Mouse (Mus musculus) lung, embryonic 16.5 days (tissue): ENCODE results near the gene Elmo1. TPM values are rescaled to one million over a fixed set of nuclear protein-coding genes. Genes with fewer than 3 reads are reported as not detected.

Source experiments
- ATAC-seq: fragments of 200-750 bp; cut with Nextera tagmentation; 2 replicates; pipeline ENCODE4 v1.8.0; 2017; ENCODE audit warnings: low read depth, mild to moderate bottlenecking, moderate library complexity
- H3K27ac ChIP-seq: fragments of 300-500 bp; sonication (generic); 2 replicates; pipeline ENCODE4 v1.5.1; 2014; ENCODE audit warnings: mild to moderate bottlenecking, control low read depth, low read length
- H3K27me3 ChIP-seq: fragments of 300-500 bp; sonication (generic); 2 replicates; pipeline ENCODE4 v1.6.1; 2014; ENCODE audit warnings: low read depth, low read length, mixed read lengths; ENCODE audit not compliant: control insufficient read depth, insufficient read depth
- H3K36me3 ChIP-seq: fragments of 300-500 bp; sonication (generic); 2 replicates; pipeline ENCODE4 v1.6.1; 2014; ENCODE audit warnings: low read length; ENCODE audit not compliant: control insufficient read depth, insufficient read depth
- H3K4me1 ChIP-seq: fragments of 300-500 bp; sonication (generic); replicated peaks from 2 replicates; pipeline ENCODE4 v1.6.1; 2014; ENCODE audit warnings: low read length, mixed read lengths; ENCODE audit not compliant: control insufficient read depth, insufficient read depth
- H3K4me2 ChIP-seq: fragments of 300-500 bp; sonication (generic); 2 replicates; pipeline ENCODE4 v1.6.1; 2014; ENCODE audit warnings: low read depth, low read length, control low read depth
- H3K4me3 ChIP-seq: fragments of 300-500 bp; sonication (generic); 2 replicates; pipeline ENCODE4 v1.5.1; 2014; ENCODE audit warnings: mild to moderate bottlenecking, low read length, control low read depth
- H3K9ac ChIP-seq: fragments of 300-500 bp; sonication (generic); 2 replicates; pipeline ENCODE4 v1.6.1; 2014; ENCODE audit warnings: low read length, control low read depth
- H3K9me3 ChIP-seq: fragments of 300-500 bp; sonication (generic); 2 replicates; pipeline ENCODE4 v1.6.1; 2016; ENCODE audit warnings: low read length; ENCODE audit not compliant: control insufficient read depth
- WGBS: fragments of 180-500 bp; shearing (Covaris S2); extraction: QIAGEN DNeasy Blood & Tissue Kit; methylation state at CpG from one replicate; pipeline ENCODE4 v1.1.7; 2014; 5-methylcytosine and 5-hydroxymethylcytosine counted together
- polyA plus RNA-seq: library from polyadenylated mRNA; unstranded; fragments of >200 nt; fragmentation: Nextera tagmentation; extraction: Ambion mirVana; gene quantifications from 2 replicates; pipeline ENCODE4 v1.2.1, GENCODE M21; 2015

Elmo1 gene
- polyA plus RNA-seq, 1 experiment from 2014 or later, result 44.3 TPM

DNA sequence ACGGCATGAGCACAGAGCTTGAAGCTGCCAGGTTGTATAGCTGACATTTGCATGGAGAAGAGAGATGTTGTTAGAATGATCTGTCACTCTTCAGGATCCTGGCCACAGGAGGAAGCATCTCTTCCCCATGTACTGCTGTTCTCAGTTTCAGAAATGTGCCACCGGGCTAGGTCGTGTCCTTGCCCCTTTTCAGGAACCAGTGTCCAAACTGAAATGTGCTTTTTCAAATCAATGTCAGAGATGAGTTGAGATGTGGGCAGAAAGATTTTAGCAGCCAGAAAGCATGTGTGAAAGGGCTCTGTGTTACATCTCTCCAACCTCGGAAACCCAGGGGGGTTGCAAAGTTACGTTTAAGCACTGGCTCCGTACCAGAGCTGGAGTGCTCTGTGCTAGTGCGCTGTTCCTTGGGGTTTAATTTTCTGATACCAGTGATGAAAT is 383.3 kb downstream of the Elmo1 start:
- no peak for ATAC-seq
- no peak overlapping the region for H3K4me2 ChIP-seq
- H3K4me3 ChIP-seq, result no peak overlapping the region
- no peaks in the 10 kb centered on the region for H3K27me3 ChIP-seq
- no peak overlapping the region for H3K27ac ChIP-seq
- H3K4me1 ChIP-seq, result no peaks in the 10 kb centered on the region
- H3K36me3 ChIP-seq, result no peaks in the 10 kb centered on the region
- H3K9me3 ChIP-seq, result no peaks in the 10 kb centered on the region
- 73% methylated on average over 7 of the region's 7 CpGs for WGBS
- H3K9ac ChIP-seq, result no peak overlapping the region

DNA sequence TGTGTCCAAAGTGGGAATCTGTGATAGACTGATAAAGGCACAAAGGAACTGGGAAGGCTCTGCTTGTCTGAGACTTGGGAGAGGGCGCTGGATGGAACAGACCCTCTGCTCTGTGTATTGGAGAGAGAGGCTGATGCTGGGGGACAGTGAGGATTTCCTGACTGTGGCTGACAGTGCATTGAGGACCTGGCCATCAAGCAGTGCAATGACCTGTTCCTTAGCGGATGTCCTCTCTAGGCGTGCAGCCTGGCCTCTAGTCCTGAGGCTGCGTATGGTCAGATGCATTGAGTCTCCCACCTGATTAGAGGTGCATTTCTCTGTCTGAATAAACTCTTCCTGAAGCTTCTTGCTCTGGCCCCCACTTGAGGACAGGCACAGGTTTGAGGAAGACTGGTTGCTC is 384.2 kb downstream of the Elmo1 start:
- no peaks in the 10 kb centered on the region for H3K27me3 ChIP-seq
- H3K4me1 ChIP-seq, result no peaks in the 10 kb centered on the region
- no peak overlapping the region for H3K4me2 ChIP-seq
- ATAC-seq, result no peak
- no peaks in the 10 kb centered on the region for H3K36me3 ChIP-seq
- WGBS, result 92% methylated on average over 4 of the region's 4 CpGs
- no peak overlapping the region for H3K27ac ChIP-seq
- H3K9me3 ChIP-seq, result no peaks in the 10 kb centered on the region
- H3K4me3 ChIP-seq, result no peak overlapping the region
- H3K9ac ChIP-seq, result no peak overlapping the region

- Histone ChIP-seq H3K4me2 (no peak overlapping the region), H3K36me3 (no peaks in the 10 kb centered on the region), H3K4me1 (no peaks in the 10 kb centered on the region), H3K9me3 (no peaks in the 10 kb centered on the region), H3K27ac (no peak overlapping the region), H3K9ac (no peak overlapping the region), H3K27me3 (no peaks in the 10 kb centered on the region), H3K4me3 (no peak overlapping the region)
- no peak for ATAC-seq
- WGBS, result 83% methylated on average over 1 of the region's 1 CpGs
These were observed 391.4 kb downstream of the Elmo1 start for GRCm38 (mm10) chr13:20481805-20482204.

GRCm38 (mm10) chr13:20489110-20489509 is 398.7 kb downstream of the Elmo1 start:
- no peak for ATAC-seq
- H3K36me3 ChIP-seq, result no peaks in the 10 kb centered on the region
- H3K9ac ChIP-seq, result no peak overlapping the region
- H3K4me1 ChIP-seq, result peaks cover 6% of the 10 kb centered on the region; the same call in 1 of the 2 replicates
- H3K9me3 ChIP-seq, result no peaks in the 10 kb centered on the region
- H3K27ac ChIP-seq, result no peak overlapping the region
- no peak overlapping the region for H3K4me2 ChIP-seq
- H3K27me3 ChIP-seq, result no peaks in the 10 kb centered on the region
- 71% methylated on average over 3 of the region's 3 CpGs for WGBS
- H3K4me3 ChIP-seq, result no peak overlapping the region

GRCm38 (mm10) chr13:20489698-20490417 is 399.5 kb downstream of the Elmo1 start:
- Histone ChIP-seq H3K4me2 (no peak overlapping the region), H3K9me3 (no peaks in the 10 kb centered on the region), H3K27me3 (no peaks in the 10 kb centered on the region), H3K27ac (no peak overlapping the region), H3K9ac (no peak overlapping the region), H3K4me3 (no peak overlapping the region), H3K36me3 (no peaks in the 10 kb centered on the region), H3K4me1 (peaks cover 6% of the 10 kb centered on the region; the same call in 1 of the 2 replicates)
- 59% methylated on average over 8 of the region's 8 CpGs for WGBS
- peak; percentile 41; the same call in 1 of the 2 replicates for ATAC-seq

- 49% methylated on average over 5 of the region's 5 CpGs for WGBS
- no peaks in the 10 kb centered on the region for H3K9me3 ChIP-seq
- no peaks in the 10 kb centered on the region for H3K36me3 ChIP-seq
- ATAC-seq, result peak; percentile 45; the same call in 1 of the 2 replicates
- H3K4me3 ChIP-seq, result no peak overlapping the region
- no peak overlapping the region for H3K9ac ChIP-seq
- no peak overlapping the region for H3K27ac ChIP-seq
- peaks cover 6% of the 10 kb centered on the region; the same call in 1 of the 2 replicates for H3K4me1 ChIP-seq
- no peaks in the 10 kb centered on the region for H3K27me3 ChIP-seq
- H3K4me2 ChIP-seq, result no peak overlapping the region
These were observed 400.6 kb downstream of the Elmo1 start for GRCm38 (mm10) chr13:20490860-20491594.

DNA sequence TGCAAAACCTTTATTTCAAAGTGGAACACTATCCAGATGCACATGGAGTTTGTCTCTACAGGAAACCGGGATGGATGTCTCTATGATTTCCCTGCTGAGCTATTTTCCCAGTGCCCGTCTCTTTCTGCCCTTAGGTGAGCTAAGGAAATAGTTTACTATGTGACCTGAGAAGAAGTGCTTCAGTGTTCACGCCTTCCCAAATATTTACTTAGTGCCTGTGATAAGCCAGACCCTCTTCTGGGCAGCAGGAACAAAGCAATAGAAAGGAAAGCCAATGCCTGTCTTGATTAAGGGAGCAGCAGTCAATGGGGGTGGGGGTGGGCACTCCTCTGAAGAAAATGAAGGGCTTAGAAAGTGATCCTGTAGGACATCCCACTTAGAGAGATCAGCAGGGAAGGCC is 401.3 kb downstream of the Elmo1 start:
- Histone ChIP-seq H3K4me1 (peaks cover 6% of the 10 kb centered on the region; the same call in 1 of the 2 replicates), H3K9me3 (no peaks in the 10 kb centered on the region), H3K4me2 (no peak overlapping the region), H3K36me3 (no peaks in the 10 kb centered on the region), H3K9ac (no peak overlapping the region), H3K27me3 (no peaks in the 10 kb centered on the region), H3K27ac (no peak overlapping the region), H3K4me3 (no peak overlapping the region)
- ATAC-seq, result peak; percentile 49; the same call in 1 of the 2 replicates
- 38% methylated on average over 3 of the region's 3 CpGs for WGBS

GRCm38 (mm10) chr13:20494047-20494739 is 403.8 kb downstream of the Elmo1 start:
- no peak overlapping the region for H3K4me2 ChIP-seq
- no peak overlapping the region for H3K9ac ChIP-seq
- H3K36me3 ChIP-seq, result no peaks in the 10 kb centered on the region
- H3K27me3 ChIP-seq, result no peaks in the 10 kb centered on the region
- H3K27ac ChIP-seq, result no peak overlapping the region
- H3K4me3 ChIP-seq, result no peak overlapping the region
- ATAC-seq, result no peak
- WGBS, result 84% methylated on average over 6 of the region's 6 CpGs
- peaks cover 6% of the 10 kb centered on the region; the same call in 1 of the 2 replicates for H3K4me1 ChIP-seq
- no peaks in the 10 kb centered on the region for H3K9me3 ChIP-seq

- H3K4me3 ChIP-seq, result no peak overlapping the region
- no peak overlapping the region for H3K27ac ChIP-seq
- H3K27me3 ChIP-seq, result no peaks in the 10 kb centered on the region
- H3K4me1 ChIP-seq, result no peaks in the 10 kb centered on the region
- no peak overlapping the region for H3K9ac ChIP-seq
- H3K4me2 ChIP-seq, result no peak overlapping the region
- ATAC-seq, result no peak
- no peaks in the 10 kb centered on the region for H3K9me3 ChIP-seq
- H3K36me3 ChIP-seq, result no peaks in the 10 kb centered on the region
These were observed 411.5 kb downstream of the Elmo1 start for GRCm38 (mm10) chr13:20501923-20502322.
